Mouse (Mus musculus) spleen, postnatal 10 days (tissue): ENCODE data around the gene Med29.
"Not testable (repeated sequence)": the region's sequence is repeated elsewhere in the genome, so short reads cannot be mapped to it uniquely, and the experiment has no call there.

Experiments
- DNase-seq, 2 experiments: peaks; one replicate each; pipeline ENCODE4 v3.0.0; 2021 to 2022; ENCODE audit warnings: low spot score in 2 of 2

Med29 gene

DNA sequence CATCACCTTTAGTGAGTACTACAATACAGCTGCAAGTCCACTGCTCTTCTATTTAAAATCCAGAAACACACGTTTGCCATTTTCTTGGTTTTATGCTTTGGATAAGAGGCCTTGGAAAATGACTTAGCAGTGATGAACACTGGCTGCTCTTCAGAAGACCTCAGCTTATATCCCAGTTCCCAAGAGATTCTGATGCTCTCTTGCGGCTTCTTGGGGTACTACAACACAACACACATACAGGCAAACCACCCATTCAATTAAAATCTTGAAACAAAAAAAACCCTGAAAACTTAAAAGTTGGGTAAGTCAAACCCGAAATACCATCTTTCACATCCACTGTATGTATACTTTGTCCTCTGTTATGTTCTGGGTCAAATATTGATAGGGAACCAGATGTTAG, 5.5 kb upstream of the Med29 start:
- peak in 1 of 2 experiments; percentile 55 for DNase-seq

DNA sequence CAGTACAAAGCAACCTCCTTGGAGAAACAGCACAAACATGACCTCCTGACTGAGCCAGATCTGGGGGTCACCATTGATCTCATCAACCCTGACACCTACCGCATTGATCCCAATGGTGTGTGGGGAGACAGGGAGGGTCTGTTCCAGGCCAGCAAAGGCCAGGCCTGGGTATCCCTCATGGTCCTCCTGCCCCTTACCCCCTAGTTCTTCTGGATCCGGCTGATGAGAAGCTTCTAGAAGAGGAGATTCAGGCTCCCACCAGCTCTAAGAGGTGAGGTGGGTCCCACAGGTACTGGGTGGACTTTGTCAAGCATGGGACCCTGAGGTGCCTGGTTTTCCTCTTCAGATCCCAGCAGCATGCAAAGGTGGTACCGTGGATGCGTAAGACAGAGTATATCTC, 2.9 kb upstream of the Med29 start:
- DNase-seq, result no peak

DNA sequence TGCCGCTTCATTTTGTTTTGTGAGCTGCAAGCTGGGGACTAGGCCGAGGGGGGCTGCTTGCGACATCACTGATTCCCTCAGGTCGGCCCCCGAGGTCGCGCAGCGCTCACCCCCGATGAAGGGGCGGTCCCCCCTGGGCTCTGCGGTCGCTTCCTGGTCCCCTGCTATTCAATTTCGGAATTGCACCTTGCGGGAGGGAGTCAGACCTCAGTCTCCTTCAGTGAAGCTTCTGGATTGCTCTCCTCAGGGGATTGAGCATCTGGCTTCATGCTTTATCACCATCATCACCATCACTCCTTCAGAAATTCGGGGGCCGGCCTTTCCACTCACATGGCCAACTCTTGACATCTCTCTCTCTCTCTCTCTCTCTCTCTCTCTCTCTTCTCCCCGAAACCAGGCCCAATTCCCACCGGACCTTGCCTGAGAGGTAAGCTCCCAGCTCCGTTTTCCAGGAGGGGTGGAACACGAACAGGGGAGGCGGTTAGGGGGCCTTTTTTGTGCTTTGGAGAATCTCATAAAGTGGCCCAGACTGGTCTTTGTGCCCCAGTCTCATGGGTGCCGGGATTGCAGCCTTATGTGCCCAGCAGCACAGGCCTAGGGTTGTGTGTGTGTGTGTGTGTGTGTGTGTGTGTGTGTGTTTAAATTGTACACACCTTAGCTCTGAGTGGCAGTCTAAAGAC, 904 bp upstream of the Med29 start:
- peak in 1 of 2 experiments; percentile 47 for DNase-seq

DNA sequence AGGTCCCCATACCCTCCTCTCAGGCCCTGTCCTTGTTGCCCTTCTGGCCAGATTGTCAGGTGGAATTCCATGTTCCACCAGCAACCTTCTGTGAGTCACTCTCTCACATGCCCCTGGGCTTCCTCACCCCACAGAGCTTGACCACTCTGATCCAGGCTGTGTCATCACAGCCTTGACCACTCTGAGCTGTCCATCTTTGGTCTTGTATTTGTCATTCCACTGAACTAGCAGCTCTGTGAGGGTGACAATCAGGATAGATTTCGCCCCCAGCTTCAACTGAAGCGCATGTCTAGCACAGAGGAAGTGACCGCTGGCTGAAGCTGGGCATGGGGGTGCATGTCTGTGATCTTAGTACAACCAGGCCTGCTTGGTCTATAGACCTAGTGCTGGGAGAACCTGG, 2.2 kb downstream of the Med29 start:
- no peak for DNase-seq

DNA sequence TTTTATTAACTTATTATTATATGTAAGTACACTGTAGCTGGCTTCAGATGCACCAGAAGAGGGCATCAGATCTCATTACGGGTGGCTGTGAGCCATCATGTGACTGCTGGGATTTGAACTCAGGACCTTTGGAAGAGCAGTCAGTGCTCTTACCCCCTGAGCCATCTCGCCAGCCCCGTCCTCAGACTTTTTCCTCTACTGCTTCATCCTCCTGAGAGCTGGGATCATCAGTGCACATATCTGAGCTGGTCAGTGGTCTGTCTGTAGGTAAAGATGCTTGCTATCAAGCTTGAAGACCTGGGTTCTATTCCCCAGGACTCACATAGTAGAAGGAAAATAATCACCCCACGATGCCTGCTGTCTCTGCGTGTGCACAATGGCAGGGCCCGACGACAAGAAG, 5.1 kb downstream of the Med29 start:
- DNase-seq, result not testable (repeated sequence)

DNA sequence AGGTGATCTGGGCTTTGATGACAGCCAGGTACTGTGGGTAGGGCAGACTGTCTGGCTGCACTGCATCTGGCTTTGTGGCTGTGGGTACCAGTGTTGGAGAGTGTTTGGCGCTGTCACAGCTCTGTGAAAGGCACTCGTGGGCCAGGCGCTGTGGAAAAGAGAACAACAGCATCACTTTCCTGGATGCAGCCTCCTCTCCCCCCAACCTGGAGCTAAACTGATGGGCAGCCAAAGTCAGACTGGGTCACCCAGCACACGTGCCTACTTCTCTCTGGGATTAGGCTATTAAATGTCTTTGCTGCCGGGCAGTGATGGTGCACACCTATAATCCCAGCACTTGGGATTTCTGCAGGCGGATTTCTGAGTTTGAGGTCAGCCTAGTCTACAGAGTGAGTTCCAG, 5.6 kb downstream of the Med29 start:
- DNase-seq, result not testable (repeated sequence)

DNA sequence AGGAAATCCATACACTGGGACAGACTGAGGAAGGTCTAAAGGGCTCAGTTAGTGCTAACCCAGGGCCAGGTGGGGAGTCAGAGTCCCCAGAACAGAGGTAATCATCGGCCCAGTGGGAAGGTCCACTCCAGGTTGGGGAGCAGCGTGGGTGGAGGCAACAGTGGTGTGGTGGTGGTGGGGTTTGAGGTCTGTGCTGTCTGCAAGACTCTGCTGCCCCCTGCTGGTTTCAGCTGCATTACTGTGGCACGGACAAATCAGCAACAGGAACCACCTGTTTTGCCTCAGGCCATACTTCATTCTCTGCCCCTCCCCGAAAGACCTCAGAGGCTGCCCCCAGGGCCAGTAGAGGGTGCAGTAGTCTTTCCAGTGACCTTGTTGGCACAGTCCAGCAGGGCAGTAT, 6.0 kb downstream of the Med29 start:
- peak; percentile 81 to 93 for DNase-seq

DNA sequence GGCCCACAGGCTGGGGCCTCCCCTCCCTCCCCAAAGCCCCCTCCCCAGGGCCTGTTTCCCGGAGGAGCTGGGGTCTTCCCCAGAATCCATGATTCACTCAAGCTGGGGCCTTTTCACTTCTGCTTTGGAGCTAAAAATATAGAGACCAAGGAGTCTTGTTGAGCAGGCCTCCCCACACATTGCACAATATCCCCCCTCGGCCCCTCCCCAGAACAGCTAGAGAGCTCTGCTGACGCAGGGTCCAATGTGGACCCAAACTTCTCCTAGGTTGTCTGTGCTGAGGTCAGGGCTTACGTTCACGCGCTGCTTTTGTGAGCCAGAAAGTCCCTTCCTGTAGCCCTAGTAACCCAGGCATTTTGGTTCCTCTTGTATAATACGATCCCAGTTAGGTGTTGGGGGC, 6.5 kb downstream of the Med29 start:
- peak in 1 of 2 experiments; percentile 51 for DNase-seq

DNA sequence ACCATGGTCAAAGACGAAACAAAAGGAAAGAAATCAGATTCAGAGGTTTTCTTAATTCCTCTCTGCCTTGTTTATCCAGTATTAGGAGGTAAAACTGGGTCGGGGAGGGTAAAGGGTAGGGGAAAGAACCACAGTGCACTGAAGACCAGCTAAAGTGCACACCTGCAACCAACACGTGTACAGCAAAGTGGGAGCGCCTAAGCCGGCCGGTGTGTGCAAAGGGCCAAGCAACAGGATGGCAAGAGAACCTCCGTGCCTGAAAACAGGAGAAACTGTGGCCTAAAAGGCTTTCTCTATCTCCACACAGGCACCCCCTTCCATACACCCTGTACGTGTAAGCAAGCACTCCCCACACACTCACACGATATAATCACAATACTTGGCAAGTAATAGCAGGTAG, 7.3 kb downstream of the Med29 start:
- DNase-seq, result no peak

DNA sequence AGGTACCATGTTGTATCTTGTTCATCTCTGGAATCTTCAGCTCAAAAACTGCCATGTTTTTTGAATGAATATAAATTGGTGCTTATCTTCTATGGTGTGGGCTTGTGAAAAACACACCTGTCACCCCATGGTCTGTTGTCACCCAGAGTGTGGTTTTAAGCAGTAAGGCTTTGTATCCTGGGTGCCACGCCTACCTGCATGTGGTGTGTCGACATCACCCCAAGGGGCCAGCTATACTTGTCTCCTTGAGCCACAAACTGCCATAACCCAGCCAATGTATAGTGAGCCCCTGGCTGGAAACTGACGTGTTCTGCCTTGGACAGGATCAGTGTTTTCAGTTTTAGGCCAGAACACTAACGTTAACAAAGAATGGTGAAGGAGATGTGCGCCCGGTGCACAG, 8.3 kb downstream of the Med29 start:
- DNase-seq, result peak in 1 of 2 experiments; percentile 55

DNA sequence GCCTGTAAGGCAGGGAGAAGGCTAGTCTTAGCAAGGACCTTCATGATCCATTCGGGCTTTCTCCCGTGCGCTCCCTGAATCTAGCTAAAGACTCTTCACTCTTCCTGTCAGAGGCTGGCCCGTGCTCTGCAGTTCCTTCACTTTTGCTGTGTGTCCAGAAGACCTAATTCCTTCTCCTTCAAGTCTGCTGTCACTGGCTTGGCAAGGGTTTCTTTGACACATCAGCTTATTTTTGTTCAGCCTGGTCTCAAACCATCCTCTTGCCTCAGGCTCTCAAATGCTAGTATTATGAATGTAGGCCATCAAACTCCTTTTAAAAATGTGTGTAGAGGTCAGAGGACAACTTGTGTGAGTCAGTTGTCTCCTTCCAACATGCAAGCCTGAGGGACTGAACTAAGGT, 8.9 kb downstream of the Med29 start:
- DNase-seq, result peak in 1 of 2 experiments; percentile 9

DNA sequence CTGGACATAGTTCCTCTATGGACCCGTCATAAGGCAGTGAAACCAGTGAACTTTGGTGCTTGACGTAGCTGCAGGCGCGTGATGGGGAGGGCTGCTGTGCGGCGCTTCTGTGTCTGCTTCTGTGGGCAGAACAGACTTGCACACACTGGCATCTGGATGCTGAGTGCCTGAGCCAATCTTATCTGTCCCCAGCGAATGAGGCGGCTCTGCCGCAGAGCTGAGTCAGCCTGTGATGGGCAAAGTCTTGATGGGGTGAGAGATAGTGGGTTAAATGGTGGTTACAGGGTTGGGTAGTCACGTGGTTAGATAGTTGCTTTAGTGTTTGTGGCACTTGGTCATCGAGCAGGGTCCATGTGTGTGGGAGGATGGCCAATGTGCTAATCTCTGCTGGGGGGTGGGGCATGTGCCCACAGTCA, 9.5 kb downstream of the Med29 start:
- peak; percentile 41 to 67 for DNase-seq

DNA sequence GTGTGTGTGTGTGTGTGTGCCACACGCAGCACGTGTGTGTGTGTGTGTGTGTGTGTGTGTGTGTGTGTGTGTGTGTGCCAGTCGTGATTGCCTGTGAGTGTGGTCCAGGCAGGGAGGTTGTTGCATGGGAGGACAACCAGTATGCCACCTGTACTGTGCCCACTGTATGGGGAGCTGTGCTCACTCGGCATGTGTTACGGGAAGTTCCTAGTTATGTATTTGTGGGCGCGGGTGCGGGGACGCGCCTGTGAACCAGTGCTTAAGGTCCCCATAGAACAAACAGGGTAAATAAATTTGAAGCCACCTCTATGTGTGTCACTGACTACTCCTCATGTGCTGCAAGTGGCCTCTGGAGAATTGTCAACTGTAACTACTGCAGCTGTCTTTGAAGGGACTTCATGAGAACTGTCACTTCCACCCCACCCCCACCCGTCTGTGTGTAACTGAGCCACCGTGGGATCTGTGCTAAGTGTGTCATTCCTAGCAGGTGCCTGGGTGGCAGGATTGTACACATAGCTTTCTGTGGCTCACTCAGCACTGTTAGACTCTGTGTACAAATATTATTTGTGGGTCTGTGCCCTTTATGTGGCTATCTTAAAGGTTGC, 10.1 kb downstream of the Med29 start:
- DNase-seq, result no peak

DNA sequence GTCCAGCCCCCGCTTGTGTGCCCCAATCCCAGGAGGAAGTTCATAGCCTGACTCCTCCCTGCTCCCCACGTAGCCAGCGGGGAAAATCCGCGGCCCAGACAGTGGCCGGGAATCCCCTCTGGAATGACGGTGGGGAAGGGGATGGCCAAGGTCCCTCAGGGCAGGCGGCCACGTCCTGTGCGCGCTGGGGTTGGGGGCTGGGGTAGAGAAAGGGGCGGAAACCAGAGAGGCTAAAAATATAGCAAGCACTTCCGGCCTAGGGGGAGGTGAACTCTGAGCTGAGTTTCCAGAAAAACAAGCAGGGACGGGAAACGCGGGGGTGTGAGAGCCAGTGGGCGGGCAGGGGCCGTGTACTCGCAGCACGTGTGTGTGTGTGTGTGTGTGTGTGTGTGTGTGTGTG, 10.6 kb downstream of the Med29 start:
- DNase-seq, result peak; percentile 72 to 87

DNA sequence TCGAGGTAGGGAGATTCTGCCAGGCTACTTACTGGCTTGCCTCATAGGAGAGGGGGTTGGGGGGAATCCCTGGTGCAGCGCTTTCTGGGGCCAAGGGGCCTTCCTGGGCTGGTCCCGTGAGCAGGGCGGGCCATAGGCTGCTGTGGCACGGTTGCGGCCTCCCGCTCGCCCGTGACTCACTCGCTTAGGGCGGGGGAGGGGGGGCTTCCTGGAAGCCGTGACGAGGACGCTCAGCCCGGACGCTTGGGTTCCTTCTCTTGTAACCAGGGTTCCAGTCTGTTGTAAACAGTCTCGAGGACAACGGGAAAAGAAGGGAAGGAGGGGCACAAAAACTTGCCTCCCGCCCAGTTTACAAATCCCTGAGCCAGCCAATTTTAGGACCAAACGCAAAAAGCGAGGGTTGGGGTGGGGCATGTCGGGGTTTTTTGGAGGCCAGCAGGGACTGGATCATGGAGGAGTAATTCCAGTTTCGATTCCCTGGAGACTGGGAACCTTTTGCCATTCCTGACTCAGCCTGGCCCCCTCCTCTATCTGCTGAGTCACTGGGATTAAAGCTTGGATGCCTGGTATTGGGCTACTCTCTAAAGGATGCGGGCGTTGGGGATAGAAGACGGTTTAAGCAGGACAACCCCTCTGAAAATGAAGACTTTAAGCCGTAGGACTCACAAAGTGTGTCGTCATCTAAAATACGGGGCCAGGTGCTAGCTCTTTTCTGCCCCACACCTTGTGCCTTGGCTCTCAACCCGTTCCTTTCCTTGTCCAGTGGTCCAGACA, 11.3 kb downstream of the Med29 start:
- peak; percentile 61 to 85 for DNase-seq

DNA sequence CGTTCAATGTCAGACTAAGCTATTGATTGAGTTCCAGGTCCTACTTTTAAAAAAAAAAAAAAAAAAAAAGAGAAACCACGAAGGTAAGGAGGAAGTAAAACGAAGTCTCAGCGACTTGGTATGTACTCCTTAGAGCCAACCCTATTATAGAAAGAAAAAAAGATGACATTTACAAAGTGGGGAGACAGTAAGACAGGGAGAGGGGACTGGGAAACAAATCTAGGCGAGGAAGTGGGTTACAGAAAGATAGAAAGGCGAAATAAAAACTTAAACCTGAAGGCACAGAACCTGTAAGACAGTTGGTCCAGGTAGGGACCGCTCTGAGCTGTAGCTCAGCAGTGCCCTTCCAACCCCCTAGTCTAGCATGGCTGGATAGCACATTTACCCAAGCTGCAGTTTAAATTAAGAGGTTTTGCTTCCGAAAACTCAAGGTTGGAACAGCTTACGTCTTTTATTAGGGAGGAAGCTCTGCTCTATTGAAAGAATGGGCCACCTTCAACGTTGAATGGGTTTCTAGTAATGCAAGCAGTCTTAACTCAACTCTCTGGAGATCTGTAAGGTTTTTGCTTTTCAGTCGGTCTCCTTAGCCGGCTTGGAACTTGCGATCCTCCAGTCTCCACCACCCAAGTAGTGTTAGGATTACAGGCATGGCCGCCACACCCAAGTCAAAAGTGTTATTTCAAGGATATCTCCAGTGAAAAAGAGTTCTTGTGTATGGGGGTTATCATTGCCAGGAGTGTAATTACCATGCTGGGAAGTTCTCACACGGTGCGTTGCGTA, 12.1 kb downstream of the Med29 start, which contains the start of gene Zfp36:
Gene Zfp36, minus strand, starts transcription at position 17 of the 780 bp plus-strand sequence.
- DNase-seq, result no peak

DNA sequence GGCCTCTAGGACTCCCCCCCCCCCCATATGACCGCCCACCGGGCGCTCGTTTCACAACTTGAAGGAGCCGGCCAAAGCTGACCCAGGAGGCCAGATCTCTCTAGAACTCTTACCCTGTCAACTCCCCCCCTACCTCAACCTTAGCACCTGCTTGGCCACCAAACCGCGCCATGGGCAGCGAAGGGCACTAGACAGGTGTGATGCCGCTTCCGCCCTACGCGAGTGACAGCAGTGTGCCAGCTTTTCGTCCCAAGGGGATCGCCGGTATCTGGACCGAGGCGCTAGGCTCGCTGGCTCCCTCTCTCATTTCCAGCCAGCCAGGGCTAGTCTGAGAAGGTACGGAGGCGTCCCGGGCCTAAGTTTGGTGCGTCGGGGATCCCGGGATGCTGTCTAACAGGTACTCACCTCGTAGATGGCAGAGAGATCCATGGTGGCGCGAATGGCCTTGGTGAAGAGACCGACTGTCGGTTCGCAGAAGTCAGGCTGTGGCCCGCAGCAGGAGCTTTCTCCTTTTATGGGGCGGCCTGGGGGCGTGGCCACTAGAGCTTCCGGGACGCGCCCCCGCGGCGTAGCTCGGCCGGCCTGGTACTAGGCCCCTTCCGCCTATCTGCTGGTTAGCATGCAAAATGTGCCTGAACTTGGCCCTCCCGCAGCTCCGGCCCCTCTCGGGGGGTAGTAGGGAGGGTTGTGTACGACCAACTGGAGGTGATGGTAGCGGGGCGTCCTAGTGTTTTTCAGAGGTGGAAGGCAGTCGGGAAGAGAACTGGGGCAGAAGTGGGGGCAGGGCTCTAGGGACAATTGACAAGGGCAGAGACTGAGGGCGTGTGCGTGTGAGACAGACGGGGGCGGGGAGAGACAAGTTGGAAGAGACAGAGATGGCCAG, 13.5 kb downstream of the Med29 start:
- peak; percentile 93 to 96 for DNase-seq

DNA sequence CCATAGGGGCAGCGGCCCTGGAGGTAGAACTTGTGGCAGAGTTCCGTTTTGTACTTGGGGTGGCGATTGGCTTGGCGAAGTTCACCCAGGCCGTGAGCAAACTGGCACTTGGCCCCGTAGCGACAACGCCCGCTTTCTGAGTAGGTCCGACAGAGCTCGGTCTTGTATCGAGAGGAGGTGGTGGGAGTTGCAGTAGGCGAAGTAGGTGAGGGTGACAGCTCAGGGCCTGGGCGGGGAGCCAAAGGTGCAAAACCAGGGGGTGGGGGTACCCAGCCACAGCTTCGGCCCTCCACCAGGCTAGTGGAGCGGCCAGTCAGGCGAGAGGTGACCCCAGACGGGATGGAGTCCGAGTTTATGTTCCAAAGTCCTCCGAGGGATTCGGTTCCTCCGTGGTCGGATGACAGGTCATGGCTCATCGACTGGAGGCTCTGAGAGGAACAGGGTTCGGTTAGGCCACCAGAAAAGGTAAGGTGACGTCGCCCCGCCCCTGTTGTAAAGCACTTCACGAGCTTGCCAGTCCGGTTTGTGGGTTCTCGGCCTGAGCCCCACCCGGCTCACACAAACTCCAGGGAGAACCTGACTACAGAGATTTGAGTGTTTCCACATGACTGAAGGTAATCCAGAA, 14.3 kb downstream of the Med29 start:
- DNase-seq, result peak; percentile 55 to 72

DNA sequence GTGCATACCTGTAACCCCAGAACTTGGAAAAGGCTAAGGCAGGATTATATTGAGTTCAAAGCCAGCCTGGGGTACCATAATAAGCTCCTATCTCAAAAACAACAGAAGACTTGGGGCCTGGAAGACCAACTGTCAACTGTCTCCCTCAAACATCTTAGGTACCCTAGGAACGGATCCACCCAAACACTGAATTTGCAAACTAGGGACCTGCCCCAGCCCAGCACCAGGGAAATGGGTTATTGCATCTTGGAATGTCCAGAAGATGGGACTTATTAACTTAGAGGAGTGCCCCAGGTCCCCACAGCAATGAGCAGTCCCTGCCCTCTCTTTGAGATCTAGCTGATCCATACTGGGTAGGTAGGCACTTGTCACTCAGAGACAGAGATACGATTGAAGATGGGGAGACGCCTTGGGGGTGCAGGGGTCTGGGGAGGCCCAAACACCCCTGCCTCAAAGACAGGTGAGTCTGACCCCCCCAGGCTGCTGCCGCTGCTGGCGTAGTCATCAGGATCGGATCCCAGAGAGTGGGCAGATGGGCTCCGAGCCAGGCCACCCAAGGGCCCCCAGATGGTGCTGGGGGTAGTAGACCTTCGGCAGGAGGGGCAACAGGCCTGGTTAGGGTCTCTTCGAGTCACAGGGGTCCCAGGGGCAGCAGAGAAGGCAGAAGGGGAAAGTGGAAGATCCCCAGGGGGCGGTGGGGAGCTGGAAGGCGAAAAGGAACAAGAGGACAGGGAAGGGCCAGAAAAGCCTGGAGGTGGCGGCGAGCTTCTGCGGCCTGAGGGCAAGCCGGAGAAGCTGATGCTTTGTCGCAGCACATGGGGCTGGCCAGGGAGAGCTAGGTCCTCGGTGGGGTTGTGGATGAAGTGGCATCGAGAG, 15.1 kb downstream of the Med29 start:
- peak; percentile 32 to 48 for DNase-seq
